In the genomic region with DNA sequence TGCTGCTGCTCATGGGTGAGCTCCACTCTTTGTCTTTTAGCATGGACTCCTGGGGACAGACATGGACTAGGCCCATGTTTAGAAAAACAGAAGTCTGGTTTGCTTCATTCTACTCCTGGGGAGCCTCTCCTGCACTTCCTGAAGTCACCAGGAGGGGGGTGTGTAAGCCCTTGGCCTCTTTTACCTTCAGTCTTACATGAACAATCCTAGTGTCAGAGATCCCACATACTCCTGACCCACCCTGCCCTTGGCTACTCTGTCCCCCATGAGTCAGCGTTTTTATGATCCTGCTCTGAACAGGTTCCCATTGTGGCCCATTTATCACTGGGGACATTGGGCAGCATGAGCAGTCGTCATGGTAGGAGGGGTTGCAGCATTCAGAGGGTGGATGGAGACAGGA, we compare ENCODE assay signal across 8 mouse cellular contexts. TPM values are rescaled to one million over a fixed set of nuclear protein-coding genes. Genes with fewer than 3 reads are reported as not detected.
DNase-seq lines count a peak whose midpoint lies in the region; ATAC-seq and TF ChIP-seq lines count a peak whose summit lies in the region.
"Had no signal": no experiment of that assay in that cellular context is flagged by ENCODE, and none has a peak within 500 bp of the region (broad histone marks: within the 10 kb centered on the region; RNA-seq: fewer than 3 reads in every experiment).

No protein-coding gene starts in this region.

- CTCF ChIA-PET in Patski (lab: Charles Lee): interaction anchor here (0.7 kb wide), 1 partner anchor 593 kb away, joined by 3 read pairs; no protein-coding TSS in a partner anchor

- peak; percentile 34 for DNase-seq in left cerebral cortex, postnatal 4 days
- no peak for DNase-seq in left cerebral cortex, adult 9 months (ENCODE audit: low spot score in 2 of 2)
- DNase-seq in Patski (ENCODE audit: low read depth, low spot score): no peak
- peak; percentile 39 for DNase-seq in forelimb bud, embryonic 11.5 days (ENCODE audit: low read depth, low spot score)
- DNase-seq in midbrain, postnatal 0 days (ENCODE audit: low spot score): no peak
- DNase-seq in urinary bladder, postnatal 10 days (ENCODE audit: low spot score): no peak

- POLR2A ChIA-PET in Patski (lab: Charles Lee): no interaction called here

- intact Hi-C loops in left cerebral cortex, postnatal 4 days (cut with DNase I): loop anchor here (10.0 kb wide), 2 partner anchors 401 to 591 kb away; no protein-coding TSS in a partner anchor

- peak; percentile 52 for TF ChIP-seq CTCF in Patski (IDR thresholded peaks at IDR 0.05)
- peak; percentile 66 for TF ChIP-seq CTCF in midbrain, postnatal 0 days (IDR thresholded peaks at IDR 0.05)

- in situ Hi-C loops in Patski (cut with MboI; ENCODE audit: low pct_unique_long_range_greater_than_20kb): loop anchor here (5.0 to 25.0 kb wide), 3 partner anchors 368 to 768 kb away; no protein-coding TSS in a partner anchor

- no peak overlapping the region for H3K9ac ChIP-seq in midbrain, postnatal 0 days (replicated peaks; ENCODE audit: low read length, poor library complexity, severe bottlenecking)

- H3K4me3 ChIP-seq in midbrain, postnatal 0 days (ENCODE audit: low read depth, low read length): no peak overlapping the region
- H3K4me3 ChIP-seq: erythroblast, embryonic 14.5 days had no signal

- no peak for ATAC-seq in Patski
- ATAC-seq in midbrain, postnatal 0 days (ENCODE audit: low FRiP score): no peak
- ATAC-seq in cerebellum, adult (ENCODE audit: insufficient number of reproducible peaks, low FRiP score, low TSS enrichment): no peak

- no peaks in the 10 kb centered on the region for H3K4me1 ChIP-seq in midbrain, postnatal 0 days (ENCODE audit: insufficient read depth, low read length)

- H3K9me3 ChIP-seq in midbrain, postnatal 0 days (ENCODE audit: low read length): no peaks in the 10 kb centered on the region

- H3K4me2 ChIP-seq in midbrain, postnatal 0 days (ENCODE audit: low read depth, low read length, poor library complexity, severe bottlenecking): no peak overlapping the region

- 63% methylated on average over 2 of the region's 2 CpGs for WGBS in midbrain, postnatal 0 days

- no peaks in the 10 kb centered on the region for H3K27me3 ChIP-seq in Patski
- H3K27me3 ChIP-seq in midbrain, postnatal 0 days (ENCODE audit: insufficient read depth, low read length): no peaks in the 10 kb centered on the region

- H3K27ac ChIP-seq in midbrain, postnatal 0 days (ENCODE audit: low read depth, low read length): no peak overlapping the region

- no peaks in the 10 kb centered on the region for H3K36me3 ChIP-seq in midbrain, postnatal 0 days (ENCODE audit: insufficient read depth, low read length)

RNA-seq across cellular contexts. Expression of a gene that starts 15.7 kb away (rescaled TPM):
- 10 to 100 TPM; 81.8 to 85.1 TPM for total RNA-seq in left cerebral cortex, postnatal 4 days (2021)
- 57.3 TPM for polyA plus RNA-seq in Patski (2021)
- 237 and 261 TPM in 2 replicates for total RNA-seq in midbrain, postnatal 0 days (2014; rRNA removed)
- polyA plus RNA-seq in midbrain, postnatal 0 days (2015; fragmentation: Nextera tagmentation; extraction: Ambion mirVana): 155 and 162 TPM in 2 replicates
- polyA plus RNA-seq: erythroblast, embryonic 14.5 days had no signal

RNA-seq across cellular contexts. Expression of a gene that starts 27.1 kb away (rescaled TPM):
- not detected for total RNA-seq in left cerebral cortex, postnatal 4 days (2021)
- polyA plus RNA-seq in Patski (2021): not detected
- total RNA-seq in midbrain, postnatal 0 days (2014; rRNA removed): not detected in 2 replicates
- polyA plus RNA-seq in midbrain, postnatal 0 days (2015; fragmentation: Nextera tagmentation; extraction: Ambion mirVana): not detected in 2 replicates
- polyA plus RNA-seq: erythroblast, embryonic 14.5 days had no signal

RNA-seq across cellular contexts. Expression of a gene that starts 39.7 kb away (rescaled TPM):
- total RNA-seq in left cerebral cortex, postnatal 4 days (2021): 1 to 10 TPM; 2.8 to 3.9 TPM
- 41.6 TPM for polyA plus RNA-seq in Patski (2021)
- total RNA-seq in midbrain, postnatal 0 days (2014; rRNA removed): 6.4 and 8.4 TPM in 2 replicates
- 5.0 and 6.3 TPM in 2 replicates for polyA plus RNA-seq in midbrain, postnatal 0 days (2015; fragmentation: Nextera tagmentation; extraction: Ambion mirVana)

RNA-seq across cellular contexts. Expression of a gene that starts 57.5 kb away (rescaled TPM):
- total RNA-seq in left cerebral cortex, postnatal 4 days (2021): not detected
- polyA plus RNA-seq in Patski (2021): not detected
- total RNA-seq in midbrain, postnatal 0 days (2014; rRNA removed): not detected in 2 replicates
- polyA plus RNA-seq in midbrain, postnatal 0 days (2015; fragmentation: Nextera tagmentation; extraction: Ambion mirVana): 0.25 TPM in 1 of 2 replicates, not detected in the other
- polyA plus RNA-seq: erythroblast, embryonic 14.5 days had no signal

Comparison
In these comparisons a context has a peak if more than half of its experiments do, and no peak if none do; other contexts are left out.
1. DNase-seq: peak in left cerebral cortex, postnatal 4 days (single experiment) and forelimb bud, embryonic 11.5 days (single experiment); none in left cerebral cortex, adult 9 months (0 of 2), Patski (single experiment), midbrain, postnatal 0 days (single experiment) and urinary bladder, postnatal 10 days (single experiment).